Mouse (Mus musculus) CH12.LX (cell line): Measurements from ENCODE around the gene Ndufa5.

Experiments
- CTCF ChIP-seq, 2 experiments: IDR thresholded peaks in 1 of 2; conservative IDR thresholded peaks in 1 of 2; 2 replicates each; pipeline ENCODE4 v1.5.1; 2011 to 2012; ENCODE audit warnings: low read depth in 2 of 2, low read length in 2 of 2, improper control_type of control experiment in 1 of 2, inconsistent platforms in 1 of 2, mild to moderate bottlenecking in 1 of 2, moderate library complexity in 1 of 2
- E2F4 ChIP-seq: IDR thresholded peaks from 2 replicates; pipeline ENCODE4 v1.6.1; 2011; ENCODE audit warnings: low read depth, low read length, improper control_type of control experiment; ENCODE audit not compliant: insufficient replicate concordance
- ETS1 ChIP-seq: conservative IDR thresholded peaks from 2 replicates; pipeline ENCODE4 v1.6.1; 2012; ENCODE audit warnings: low read depth, mild to moderate bottlenecking, inconsistent platforms, low read length, improper control_type of control experiment, moderate library complexity
- JUN ChIP-seq: IDR thresholded peaks from 2 replicates; pipeline ENCODE4 v1.6.1; 2011; ENCODE audit warnings: low read depth, mild to moderate bottlenecking, low read length, improper control_type of control experiment, moderate library complexity; ENCODE audit not compliant: insufficient read depth
- MYC ChIP-seq: IDR thresholded peaks from 2 replicates; pipeline ENCODE4 v1.6.1; 2011; ENCODE audit warnings: low read depth, mild to moderate bottlenecking, improper control_type of control experiment, low read length
- NRF1 ChIP-seq: IDR thresholded peaks from 2 replicates; pipeline ENCODE4 v1.6.1; 2014; ENCODE audit warnings: low read depth, mild to moderate bottlenecking, inconsistent platforms, low read length, improper control_type of control experiment, moderate library complexity
- POLR2A ChIP-seq: IDR thresholded peaks from 2 replicates; pipeline ENCODE4 v1.6.1; 2011; ENCODE audit warnings: low read depth, mild to moderate bottlenecking, improper control_type of control experiment, low read length
- SIN3A ChIP-seq: IDR thresholded peaks from 2 replicates; pipeline ENCODE4 v1.6.1; 2012; ENCODE audit warnings: low read length, improper control_type of control experiment, inconsistent platforms
- SMC3 ChIP-seq: IDR thresholded peaks from 2 replicates; pipeline ENCODE4 v1.6.1; 2011; ENCODE audit warnings: low read depth, low read length, improper control_type of control experiment
- USF1 ChIP-seq: IDR thresholded peaks from 2 replicates; pipeline ENCODE4 v1.6.1; 2014; ENCODE audit warnings: low read depth, mild to moderate bottlenecking, inconsistent platforms, low read length, improper control_type of control experiment
- USF2 ChIP-seq: conservative IDR thresholded peaks from 2 replicates; pipeline ENCODE4 v1.6.1; 2011; ENCODE audit warnings: low read depth, low read length, improper control_type of control experiment

DNA sequence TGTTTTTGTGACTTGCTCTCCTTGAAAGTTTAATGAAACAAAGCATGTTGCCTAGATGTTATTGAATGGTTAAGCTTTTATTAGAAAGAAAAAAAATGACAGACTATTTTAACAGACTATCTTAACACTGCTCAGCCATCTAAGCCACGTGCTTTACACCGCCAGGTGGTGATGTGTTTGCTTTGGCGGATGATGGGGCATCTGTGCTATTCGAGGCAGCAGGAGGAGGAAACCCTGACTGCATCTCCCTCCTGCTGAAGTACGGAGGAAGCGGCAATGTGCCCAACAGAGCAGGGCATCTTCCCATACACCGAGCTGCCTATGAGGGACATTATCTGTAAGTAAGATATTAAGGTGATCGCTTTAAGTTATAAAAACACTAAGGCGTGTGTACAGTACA, 36.3 kb upstream of the Ndufa5 start:
- TF ChIP-seq JUN (no peak), SMC3 (peak; percentile 10; the same call in 1 of the 2 replicates), NRF1 (no peak), CTCF (conservative IDR thresholded peaks at IDR 0.05 in 1 of 2, IDR thresholded peaks at IDR 0.05 in 1 of 2; ENCODE audit: low read depth in 2 of 2, low read length in 2 of 2) (no peak), POLR2A (no peak), MYC (no peak), USF1 (no peak), E2F4 (no peak), USF2 (no peak), SIN3A (no peak), ETS1 (no peak)
